Mouse (Mus musculus): Measurements from ENCODE around the gene Zzz3.

DNA sequence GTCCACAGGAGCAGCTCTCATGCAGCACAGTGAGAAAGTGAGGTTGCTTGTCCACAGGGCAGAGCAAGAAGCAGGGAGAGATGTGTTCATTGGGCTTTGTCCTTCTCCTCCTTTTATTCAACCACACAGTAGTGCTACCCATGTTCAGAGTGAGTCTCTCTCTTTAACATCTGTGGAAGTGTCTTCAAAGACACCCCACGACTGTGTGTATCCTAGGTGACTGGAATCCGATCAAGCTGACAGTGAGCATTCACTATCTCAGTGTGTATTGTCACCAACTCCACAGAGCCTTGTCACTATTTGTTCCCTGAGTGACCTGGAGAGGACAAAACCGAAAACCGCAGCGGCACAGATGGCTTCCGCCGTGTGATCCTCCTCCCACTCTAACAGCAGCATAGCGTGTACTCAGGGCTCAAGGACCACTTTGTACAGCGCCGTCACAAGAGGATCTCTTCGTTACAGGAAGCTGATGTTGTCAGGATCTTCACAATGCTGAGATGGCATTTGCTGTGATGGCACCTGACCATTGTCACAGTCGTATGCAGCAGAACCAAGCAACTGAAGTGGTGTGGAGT lies 113.2 kb downstream of the Zzz3 start:
- no peak for TF ChIP-seq CTCF (IDR thresholded peaks at IDR 0.05; ENCODE audit: extremely low read depth, insufficient read length, insufficient replicate concordance, low read depth, low read length)
- TF ChIP-seq POLR2A (IDR thresholded peaks at IDR 0.05; ENCODE audit: low read depth, low read length), result no peak
